In genomic region chr1:89171275-89171767, GRCm38 (mm10) we compare ENCODE assay signal across 11 mouse cellular contexts.
DNase-seq lines count a peak whose midpoint lies in the region; ATAC-seq lines count a peak whose summit lies in the region.
"Had no signal": no experiment of that assay in that cellular context is flagged by ENCODE, and none has a peak within 500 bp of the region (broad histone marks: within the 10 kb centered on the region; RNA-seq: fewer than 3 reads in every experiment).

No protein-coding gene starts in this region.

- no peak for ATAC-seq in forebrain, embryonic 14.5 days
- ATAC-seq in neural tube, embryonic 13.5 days (ENCODE audit: low read depth) = peak; percentile 47; the same call in 1 of the 2 replicates

- H3K4me2 ChIP-seq in forebrain, embryonic 14.5 days (ENCODE audit: low read length) = no peak overlapping the region
- H3K4me2 ChIP-seq in neural tube, embryonic 13.5 days = no peak overlapping the region
- H3K4me2 ChIP-seq: embryonic facial prominence, embryonic 13.5 days; liver, embryonic 11.5 days had no signal

- no peak overlapping the region for H3K9ac ChIP-seq in forebrain, embryonic 14.5 days (ENCODE audit: low read length)
- H3K9ac ChIP-seq in neural tube, embryonic 13.5 days = no peak overlapping the region
- H3K9ac ChIP-seq: embryonic facial prominence, embryonic 13.5 days had no signal

- H3K4me3 ChIP-seq in forebrain, embryonic 14.5 days (ENCODE audit: low read depth, low read length) = no peak overlapping the region
- no peak overlapping the region for H3K4me3 ChIP-seq in forebrain, embryonic 10.5 days
- H3K4me3 ChIP-seq in neural tube, embryonic 13.5 days = no peak overlapping the region
- H3K4me3 ChIP-seq in limb, embryonic 10.5 days = no peak overlapping the region
- H3K4me3 ChIP-seq: embryonic facial prominence, embryonic 13.5 days; megakaryocyte, embryonic 14.5 days had no signal

- 0 out of 2 replicates have a peak overlapping the region, but pooled peaks have one; percentile 2 for H3K27ac ChIP-seq in forebrain, embryonic 14.5 days (ENCODE audit: low read depth, low read length)
- H3K27ac ChIP-seq in forebrain, embryonic 10.5 days = no peak overlapping the region
- H3K27ac ChIP-seq in neural tube, embryonic 13.5 days (replicated peaks) = no peak overlapping the region; the same call in 1 of the 2 replicates
- no peak overlapping the region for H3K27ac ChIP-seq in limb, embryonic 10.5 days
- H3K27ac ChIP-seq: embryonic facial prominence, embryonic 13.5 days had no signal

- WGBS in forebrain, embryonic 14.5 days = 78% methylated on average over 8 of the region's 8 CpGs
- 87% methylated on average over 8 of the region's 8 CpGs for WGBS in forebrain, embryonic 10.5 days
- 61% methylated on average over 8 of the region's 8 CpGs for WGBS in neural tube, embryonic 13.5 days
- 87% methylated on average over 8 of the region's 8 CpGs for WGBS in limb, embryonic 10.5 days

- no peaks in the 10 kb centered on the region for H3K27me3 ChIP-seq in forebrain, embryonic 14.5 days (replicated peaks; ENCODE audit: control insufficient read depth, insufficient read depth, low read length)
- no peaks in the 10 kb centered on the region for H3K27me3 ChIP-seq in forebrain, embryonic 10.5 days (ENCODE audit: poor library complexity, severe bottlenecking)
- no peaks in the 10 kb centered on the region for H3K27me3 ChIP-seq in neural tube, embryonic 13.5 days
- no peaks in the 10 kb centered on the region for H3K27me3 ChIP-seq in limb, embryonic 10.5 days (ENCODE audit: low read depth, poor library complexity, severe bottlenecking)
- H3K27me3 ChIP-seq: embryonic facial prominence, embryonic 13.5 days; megakaryocyte, embryonic 14.5 days had no signal

- no peaks in the 10 kb centered on the region; the same call in 1 of the 2 replicates for H3K4me1 ChIP-seq in forebrain, embryonic 14.5 days (ENCODE audit: control insufficient read depth, insufficient read depth, low read length)
- H3K4me1 ChIP-seq in forebrain, embryonic 10.5 days = peaks cover 14% of the 10 kb centered on the region
- peaks cover 19% of the 10 kb centered on the region for H3K4me1 ChIP-seq in neural tube, embryonic 13.5 days (replicated peaks)
- peaks cover 21% of the 10 kb centered on the region for H3K4me1 ChIP-seq in limb, embryonic 10.5 days
- H3K4me1 ChIP-seq: embryonic facial prominence, embryonic 13.5 days; megakaryocyte, embryonic 14.5 days had no signal

- no peaks in the 10 kb centered on the region for H3K36me3 ChIP-seq in forebrain, embryonic 14.5 days (ENCODE audit: control insufficient read depth, insufficient read depth, low read length)
- no peaks in the 10 kb centered on the region for H3K36me3 ChIP-seq in forebrain, embryonic 10.5 days (replicated peaks)
- no peaks in the 10 kb centered on the region for H3K36me3 ChIP-seq in neural tube, embryonic 13.5 days
- no peaks in the 10 kb centered on the region for H3K36me3 ChIP-seq in limb, embryonic 10.5 days
- H3K36me3 ChIP-seq: embryonic facial prominence, embryonic 13.5 days had no signal

- H3K9me3 ChIP-seq in forebrain, embryonic 14.5 days (replicated peaks; ENCODE audit: control insufficient read depth, low read length) = no peaks in the 10 kb centered on the region
- peaks cover 2% of the 10 kb centered on the region; the same call in 1 of the 2 replicates for H3K9me3 ChIP-seq in forebrain, embryonic 10.5 days
- no peaks in the 10 kb centered on the region for H3K9me3 ChIP-seq in neural tube, embryonic 13.5 days
- no peaks in the 10 kb centered on the region for H3K9me3 ChIP-seq in limb, embryonic 10.5 days (replicated peaks)
- H3K9me3 ChIP-seq: embryonic facial prominence, embryonic 13.5 days had no signal

- no peak for DNase-seq in forebrain, embryonic 14.5 days (ENCODE audit: low spot score)
- no peak for DNase-seq in forebrain, embryonic 10.5 days (ENCODE audit: extremely low spot score, low spot score)
- DNase-seq in neural tube, embryonic 10.5 days (ENCODE audit: extremely low spot score, low spot score) = no peak
- DNase-seq in layer of hippocampus, adult 9-11 months = peak; percentile 62
- DNase-seq in right cerebral cortex, postnatal 25 days = peak; percentile 42
- no peak for DNase-seq in limb, embryonic 10.5 days (ENCODE audit: low spot score)
- no peak for DNase-seq in lung, postnatal 14 days

Comparison
In these comparisons a context has a peak if more than half of its experiments do, and no peak if none do; other contexts are left out.
1. DNase-seq: peak in layer of hippocampus, adult 9-11 months (single experiment) and right cerebral cortex, postnatal 25 days (single experiment); none in forebrain, embryonic 14.5 days (single experiment), forebrain, embryonic 10.5 days (single experiment), neural tube, embryonic 10.5 days (single experiment), limb, embryonic 10.5 days (single experiment) and lung, postnatal 14 days (single experiment).